Mouse (Mus musculus): ENCODE measurements around the gene Igsf3. TPM values are rescaled to one million over a fixed set of nuclear protein-coding genes. Genes with fewer than 3 reads are reported as not detected.
A peak's percentile ranks its signal among the peaks of the same experiment; 100 is the strongest.

Igsf3 gene
- polyA plus RNA-seq, 1 experiment from 2014 or later, result 104 TPM

GRCm38 (mm10) chr3:101488204-101488603, 111.3 kb downstream of the Igsf3 start:
- H3K4me1 ChIP-seq (replicated peaks), result peaks cover 10% of the 10 kb centered on the region
- H3K9ac ChIP-seq (replicated peaks), result no peak overlapping the region
- no peak for ATAC-seq (ENCODE audit: insufficient number of reproducible peaks, insufficient read depth, low FRiP score, low TSS enrichment, low read depth)
- H3K36me3 ChIP-seq, result no peaks in the 10 kb centered on the region
- H3K4me3 ChIP-seq (replicated peaks), result no peak overlapping the region
- H3K27ac ChIP-seq, result no peak overlapping the region
- no peak overlapping the region for H3K4me2 ChIP-seq
- 0 out of 2 replicates have a peak, but pooled peaks cover 3% of the 10 kb centered on the region for H3K9me3 ChIP-seq
- WGBS, result 81% methylated on average over 7 of the region's 7 CpGs
- H3K27me3 ChIP-seq, result no peaks in the 10 kb centered on the region

- peaks cover 15% of the 10 kb centered on the region for H3K4me1 ChIP-seq (replicated peaks)
- 87% methylated on average over 9 of the region's 9 CpGs for WGBS
- no peaks in the 10 kb centered on the region for H3K27me3 ChIP-seq
- H3K27ac ChIP-seq, result no peak overlapping the region
- H3K4me3 ChIP-seq (replicated peaks), result no peak overlapping the region
- H3K4me2 ChIP-seq, result no peak overlapping the region
- H3K9ac ChIP-seq (replicated peaks), result no peak overlapping the region
- H3K36me3 ChIP-seq, result no peaks in the 10 kb centered on the region
- H3K9me3 ChIP-seq, result 0 out of 2 replicates have a peak, but pooled peaks cover 3% of the 10 kb centered on the region
- ATAC-seq (ENCODE audit: insufficient number of reproducible peaks, insufficient read depth, low FRiP score, low TSS enrichment, low read depth), result no peak
Measured at GRCm38 (mm10) chr3:101490515-101490914, 113.6 kb downstream of the Igsf3 start.

- 82% methylated on average over 6 of the region's 6 CpGs for WGBS
- no peak overlapping the region for H3K27ac ChIP-seq
- H3K4me3 ChIP-seq (replicated peaks), result no peak overlapping the region
- H3K36me3 ChIP-seq, result no peaks in the 10 kb centered on the region
- no peak for ATAC-seq (ENCODE audit: insufficient number of reproducible peaks, insufficient read depth, low FRiP score, low TSS enrichment, low read depth)
- H3K9ac ChIP-seq (replicated peaks), result no peak overlapping the region
- H3K9me3 ChIP-seq, result 0 out of 2 replicates have a peak, but pooled peaks cover 3% of the 10 kb centered on the region
- no peaks in the 10 kb centered on the region for H3K27me3 ChIP-seq
- peaks cover 5% of the 10 kb centered on the region for H3K4me1 ChIP-seq (replicated peaks)
- no peak overlapping the region for H3K4me2 ChIP-seq
Measured at GRCm38 (mm10) chr3:101492908-101493307, 116.0 kb downstream of the Igsf3 start.

GRCm38 (mm10) chr3:101493937-101494459, 117.1 kb downstream of the Igsf3 start:
- H3K9me3 ChIP-seq, result no peaks in the 10 kb centered on the region
- H3K4me3 ChIP-seq (replicated peaks), result no peak overlapping the region
- H3K4me2 ChIP-seq, result no peak overlapping the region
- H3K27me3 ChIP-seq, result no peaks in the 10 kb centered on the region
- H3K36me3 ChIP-seq, result no peaks in the 10 kb centered on the region
- H3K4me1 ChIP-seq (replicated peaks), result peaks cover 5% of the 10 kb centered on the region
- H3K27ac ChIP-seq, result no peak overlapping the region
- no peak overlapping the region for H3K9ac ChIP-seq (replicated peaks)
- whole genome bisulfite sequencing, result 42% methylated on average over 10 of the region's 10 CpGs
- peak; percentile 71 for ATAC-seq (ENCODE audit: insufficient number of reproducible peaks, insufficient read depth, low FRiP score, low TSS enrichment, low read depth)

GRCm38 (mm10) chr3:101497432-101498030, 120.6 kb downstream of the Igsf3 start:
- H3K36me3 ChIP-seq, result no peaks in the 10 kb centered on the region
- H3K4me2 ChIP-seq, result no peak overlapping the region
- ATAC-seq (ENCODE audit: insufficient number of reproducible peaks, insufficient read depth, low FRiP score, low TSS enrichment, low read depth), result no peak
- peaks cover 17% of the 10 kb centered on the region for H3K4me1 ChIP-seq (replicated peaks)
- H3K27me3 ChIP-seq, result no peaks in the 10 kb centered on the region
- H3K4me3 ChIP-seq (replicated peaks), result no peak overlapping the region
- no peaks in the 10 kb centered on the region for H3K9me3 ChIP-seq
- H3K9ac ChIP-seq (replicated peaks), result no peak overlapping the region
- no peak overlapping the region for H3K27ac ChIP-seq
- 85% methylated on average over 10 of the region's 10 CpGs for WGBS

- no peak overlapping the region for H3K9ac ChIP-seq (replicated peaks)
- H3K27ac ChIP-seq, result no peak overlapping the region
- H3K9me3 ChIP-seq, result no peaks in the 10 kb centered on the region
- H3K27me3 ChIP-seq, result no peaks in the 10 kb centered on the region
- no peaks in the 10 kb centered on the region for H3K36me3 ChIP-seq
- H3K4me2 ChIP-seq, result no peak overlapping the region
- no peak overlapping the region for H3K4me3 ChIP-seq (replicated peaks)
- H3K4me1 ChIP-seq (replicated peaks), result peaks cover 12% of the 10 kb centered on the region
- no peak for ATAC-seq (ENCODE audit: insufficient number of reproducible peaks, insufficient read depth, low FRiP score, low TSS enrichment, low read depth)
- WGBS, result 86% methylated on average over 6 of the region's 6 CpGs
Measured at GRCm38 (mm10) chr3:101499906-101500305, 123.0 kb downstream of the Igsf3 start.

- no peak for ATAC-seq (ENCODE audit: insufficient number of reproducible peaks, insufficient read depth, low FRiP score, low TSS enrichment, low read depth)
- no peak overlapping the region for H3K4me2 ChIP-seq
- H3K27me3 ChIP-seq, result no peaks in the 10 kb centered on the region
- H3K9ac ChIP-seq (replicated peaks), result no peak overlapping the region
- H3K27ac ChIP-seq, result no peak overlapping the region
- no peak overlapping the region for H3K4me3 ChIP-seq (replicated peaks)
- H3K36me3 ChIP-seq, result no peaks in the 10 kb centered on the region
- WGBS, result 80% methylated on average over 11 of the region's 11 CpGs
- peaks cover 12% of the 10 kb centered on the region for H3K4me1 ChIP-seq (replicated peaks)
- no peaks in the 10 kb centered on the region for H3K9me3 ChIP-seq
Measured at GRCm38 (mm10) chr3:101500393-101501051, 123.6 kb downstream of the Igsf3 start.

- Histone ChIP-seq H3K9ac (replicated peaks) (no peak overlapping the region), H3K4me2 (no peak overlapping the region), H3K4me1 (replicated peaks) (peaks cover 21% of the 10 kb centered on the region), H3K9me3 (no peaks in the 10 kb centered on the region), H3K27ac (peak overlapping the region; percentile 32; the same call in 1 of the 2 replicates), H3K36me3 (no peaks in the 10 kb centered on the region), H3K4me3 (replicated peaks) (no peak overlapping the region), H3K27me3 (no peaks in the 10 kb centered on the region)
- WGBS, result 51% methylated on average over 4 of the region's 4 CpGs
- ATAC-seq (ENCODE audit: insufficient number of reproducible peaks, insufficient read depth, low FRiP score, low TSS enrichment, low read depth), result no peak
Measured at GRCm38 (mm10) chr3:101501611-101502010, 124.7 kb downstream of the Igsf3 start.

- WGBS, result 35% methylated on average over 14 of the region's 14 CpGs
- H3K27me3 ChIP-seq, result no peaks in the 10 kb centered on the region
Measured at GRCm38 (mm10) chr3:101502086-101502760, 125.3 kb downstream of the Igsf3 start.

GRCm38 (mm10) chr3:101506179-101506578, 129.3 kb downstream of the Igsf3 start:
- peak; percentile 63; the same call in 1 of the 2 replicates for ATAC-seq (ENCODE audit: insufficient number of reproducible peaks, insufficient read depth, low FRiP score, low TSS enrichment, low read depth)
- no peaks in the 10 kb centered on the region for H3K36me3 ChIP-seq

More at GRCm38 (mm10) chr3:101502086-101502760, 125.3 kb downstream of the Igsf3 start:
- no peak overlapping the region for H3K9ac ChIP-seq (replicated peaks)
- H3K4me1 ChIP-seq (replicated peaks), result peaks cover 26% of the 10 kb centered on the region
- no peaks in the 10 kb centered on the region for H3K36me3 ChIP-seq
- H3K4me3 ChIP-seq (replicated peaks), result no peak overlapping the region
- peak overlapping the region; percentile 6; the same call in 1 of the 2 replicates for H3K4me2 ChIP-seq
- no peak for ATAC-seq (ENCODE audit: insufficient number of reproducible peaks, insufficient read depth, low FRiP score, low TSS enrichment, low read depth)
- peak overlapping the region; percentile 32; the same call in 1 of the 2 replicates for H3K27ac ChIP-seq
- H3K9me3 ChIP-seq, result no peaks in the 10 kb centered on the region

More at GRCm38 (mm10) chr3:101506179-101506578, 129.3 kb downstream of the Igsf3 start:
- H3K9ac ChIP-seq (replicated peaks), result 0 out of 2 replicates have a peak overlapping the region, but pooled peaks have one; percentile 23
- no peak overlapping the region for H3K4me2 ChIP-seq
- 46% methylated on average over 5 of the region's 5 CpGs for WGBS
- H3K4me3 ChIP-seq (replicated peaks), result no peak overlapping the region
- H3K27ac ChIP-seq, result 0 out of 2 replicates have a peak overlapping the region, but pooled peaks have one; percentile 41
- H3K9me3 ChIP-seq, result no peaks in the 10 kb centered on the region
- peaks cover 32% of the 10 kb centered on the region for H3K4me1 ChIP-seq (replicated peaks)
- no peaks in the 10 kb centered on the region for H3K27me3 ChIP-seq
